Mouse (Mus musculus): Measurements from ENCODE around the gene Rpp25l. TPM values are rescaled to one million over a fixed set of nuclear protein-coding genes. Genes with fewer than 3 reads are reported as not detected.
"Not testable (repeated sequence)": the region's sequence is repeated elsewhere in the genome, so short reads cannot be mapped to it uniquely, and the experiment has no call there.

Gene Rpp25l
- total RNA-seq (2021): 10 to 100 TPM; 36.0 to 39.0 TPM
- long read RNA-seq, transcript Rpp25l-201 (2 exons, 856 nt): major isoform, 7 of 7 reads
- long read RNA-seq, partial matches to known transcripts: 0 of 7 reads
- long read RNA-seq, other reads (novel, unspliced or antisense): 0 of 7 reads

DNA sequence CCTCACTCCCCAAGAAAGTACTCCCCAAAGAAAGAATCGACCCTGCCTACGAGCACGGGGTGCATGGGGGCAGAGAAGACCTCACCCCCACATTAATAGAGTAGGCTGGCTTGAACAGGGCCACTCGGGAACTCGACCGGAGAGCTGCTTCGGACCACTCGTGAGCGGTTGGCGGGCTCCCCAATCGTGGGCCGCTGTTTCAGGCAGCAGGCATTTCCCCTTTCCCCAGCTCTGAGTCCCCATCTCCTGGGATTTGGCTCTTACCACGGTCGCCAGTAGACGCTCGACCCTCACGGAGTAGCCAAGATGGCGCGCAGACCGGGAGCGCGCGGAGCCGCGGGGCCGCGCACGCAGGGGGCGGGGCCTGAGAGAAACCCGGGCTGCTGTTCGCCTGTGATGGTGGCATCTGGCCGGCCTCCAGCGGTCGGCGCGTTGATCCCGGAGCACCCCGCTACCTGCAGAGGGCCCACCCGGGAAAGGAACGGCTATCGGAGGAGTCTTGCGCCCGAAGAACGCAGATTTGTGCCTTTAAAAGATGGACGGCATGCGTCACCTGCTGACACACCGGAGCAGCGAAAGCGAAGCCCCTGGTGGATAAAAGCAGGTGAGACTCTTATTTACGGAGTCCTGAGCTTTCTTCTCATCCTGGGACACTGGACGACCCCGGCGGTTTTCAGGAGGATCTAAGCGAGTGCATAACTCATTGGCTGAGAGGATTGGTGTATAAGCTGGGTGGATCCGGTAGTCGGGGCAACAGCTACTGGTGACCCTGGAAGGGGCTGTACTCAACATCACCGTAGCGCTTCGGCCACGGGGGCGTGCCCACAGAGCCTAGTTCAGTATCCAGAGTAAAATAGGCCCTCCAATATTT is at the start of gene Rpp25l:
Gene Rpp25l (minus strand): TSS at position 338 of the 871 bp plus-strand sequence.
- DNase-seq (ENCODE audit: low spot score in 2 of 2): peak; percentile 71 to 86

DNA sequence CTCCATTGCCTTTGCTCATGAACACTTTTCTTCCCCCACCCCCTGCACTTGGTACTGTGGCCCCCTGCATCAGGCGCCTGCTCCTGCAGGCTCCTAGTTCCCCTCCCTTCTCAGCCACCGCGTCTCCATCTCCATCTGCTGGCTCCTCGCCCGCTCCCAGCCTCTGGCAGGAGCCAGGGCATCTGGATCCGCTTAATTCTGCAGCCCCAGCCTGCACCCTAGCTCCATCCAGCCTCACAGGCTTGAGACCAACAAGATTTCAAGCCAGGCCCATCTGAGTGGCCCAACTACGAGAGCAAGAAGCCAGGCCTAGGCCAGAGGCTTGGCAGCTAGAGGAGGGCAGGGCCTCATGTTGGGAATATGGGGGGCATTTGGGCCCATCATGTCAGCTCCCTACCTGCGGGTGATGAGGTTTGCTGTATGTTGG is 49.4 kb upstream of the Rpp25l start:
- DNase-seq (ENCODE audit: low spot score in 2 of 2): not testable (repeated sequence)

DNA sequence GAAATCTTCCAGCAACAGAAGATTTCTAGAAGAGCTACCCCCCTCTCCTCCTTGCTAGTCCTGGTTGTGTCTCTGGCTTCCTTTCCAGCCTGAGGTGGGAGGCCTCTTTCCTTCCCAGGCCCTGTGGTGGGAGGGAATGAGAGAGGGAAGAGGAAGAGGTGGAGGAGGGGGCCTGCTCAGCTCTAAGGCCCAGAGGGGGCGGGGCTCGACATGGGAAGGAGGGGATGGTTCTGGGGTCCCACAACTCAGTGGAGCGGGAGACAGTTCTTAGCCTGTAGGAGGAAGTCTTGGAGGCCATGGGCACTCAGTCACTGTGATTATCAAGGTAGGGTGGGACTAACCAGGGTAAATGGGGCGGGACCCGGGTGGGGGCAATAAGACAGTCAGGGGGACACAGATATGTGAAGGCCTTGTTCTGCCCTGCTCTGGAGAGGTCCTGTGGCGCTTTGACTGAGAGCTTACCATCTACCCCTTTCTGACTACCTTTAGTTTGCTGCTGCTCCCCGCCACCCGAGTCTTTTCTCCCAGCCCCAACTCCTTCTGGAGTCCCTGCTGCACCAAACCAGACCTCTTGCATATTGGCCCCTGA is 48.9 kb upstream of the Rpp25l start:
- no peak for DNase-seq (ENCODE audit: low spot score in 2 of 2)

- no peak for DNase-seq (ENCODE audit: low spot score in 2 of 2)
Observed at GRCm38 (mm10) chr4:41761680-41762079, 48.3 kb upstream of the Rpp25l start.

DNA sequence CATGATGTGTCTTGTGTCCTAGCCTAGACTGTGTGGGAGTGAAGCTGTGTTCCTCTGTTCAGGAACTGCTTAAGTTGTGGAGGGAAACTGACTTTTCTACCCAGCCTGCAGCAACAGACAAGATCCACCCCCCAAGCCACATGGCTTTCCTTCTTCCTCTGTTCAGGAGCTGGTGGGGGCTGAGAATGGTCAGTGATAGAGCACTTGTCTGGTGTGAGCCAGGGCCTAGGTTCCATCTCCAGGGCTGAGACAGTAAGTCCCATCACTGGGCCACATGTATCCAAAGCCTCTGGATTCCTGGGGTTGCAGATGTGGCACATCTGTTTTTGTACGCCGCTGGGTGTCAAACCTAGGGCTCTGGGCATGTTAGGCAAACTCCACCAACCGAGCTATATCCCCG is 47.6 kb upstream of the Rpp25l start:
- no peak for DNase-seq (ENCODE audit: low spot score in 2 of 2)

DNA sequence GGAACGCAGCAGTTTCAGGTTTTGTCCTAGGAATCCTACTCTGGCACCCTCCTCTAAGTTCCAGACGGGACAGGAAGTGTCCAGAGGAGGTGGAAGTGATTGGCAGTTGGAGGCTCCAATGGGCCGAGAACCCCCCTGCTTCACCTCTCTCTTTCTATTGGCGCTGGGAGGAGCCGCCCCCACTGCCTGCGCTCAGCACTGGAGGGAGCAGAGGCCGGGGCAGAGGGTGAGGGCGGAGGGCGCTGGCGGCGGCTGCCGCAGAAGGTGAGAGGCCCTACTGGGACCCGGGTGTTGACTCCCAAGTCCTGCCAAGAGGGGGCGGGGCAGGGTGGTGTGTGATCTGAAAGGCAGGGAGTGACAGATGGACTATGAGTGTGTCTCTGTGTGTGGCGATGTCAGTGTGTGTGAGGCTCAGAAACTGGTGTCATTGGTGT is 47.0 kb upstream of the Rpp25l start:
- peak; percentile 59 to 74 for DNase-seq (ENCODE audit: low spot score in 2 of 2)

DNA sequence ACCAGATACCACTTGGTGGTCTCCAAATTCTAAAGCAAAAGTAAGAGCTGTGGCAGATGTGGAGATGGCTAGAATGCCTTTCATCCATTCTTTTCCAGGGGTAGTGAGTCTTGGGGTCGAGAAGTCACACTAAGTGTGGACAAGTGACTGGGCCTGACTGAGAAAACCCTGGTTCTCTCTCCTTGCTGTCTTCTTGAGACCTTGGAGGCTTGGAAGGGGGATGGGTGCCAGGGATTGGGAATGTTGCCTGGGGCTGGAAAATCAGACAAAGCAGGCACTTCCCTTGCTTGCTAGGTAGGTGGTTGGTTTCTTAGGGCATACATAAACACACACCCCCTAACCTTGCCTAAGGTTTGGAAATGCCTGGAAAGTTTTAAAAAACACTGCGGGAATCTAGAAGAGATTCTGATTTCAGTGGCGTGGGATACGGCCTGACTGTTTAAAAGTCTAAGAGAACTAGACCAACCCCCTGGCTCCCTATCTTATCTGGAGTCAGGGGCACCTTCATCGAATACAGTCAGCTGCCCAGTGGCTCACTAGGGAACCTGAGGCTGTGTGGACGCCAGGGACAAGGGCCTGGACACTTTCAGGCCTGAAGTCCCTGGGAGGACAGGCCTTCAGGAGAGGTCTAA is 46.4 kb upstream of the Rpp25l start:
- DNase-seq (ENCODE audit: low spot score in 2 of 2): no peak

DNA sequence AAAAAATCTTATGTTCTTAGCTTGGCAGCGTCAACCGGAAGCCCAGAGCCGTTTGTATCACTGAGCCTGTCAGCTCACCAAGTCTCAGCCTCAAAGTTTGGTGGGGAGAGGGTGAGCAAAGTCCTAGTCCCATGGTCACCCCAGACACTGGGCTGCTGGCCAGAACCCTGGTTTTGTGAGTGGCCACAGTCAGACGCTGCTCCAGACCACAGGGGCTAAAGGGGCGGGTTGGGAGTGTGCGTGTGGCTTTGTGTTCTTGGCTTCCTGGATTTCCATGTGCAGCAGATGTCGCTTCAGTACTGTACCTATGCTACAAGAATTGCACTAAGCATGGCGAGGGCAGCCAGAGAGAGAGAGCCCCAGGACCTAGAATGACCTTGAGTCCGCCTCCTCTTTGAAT is 45.9 kb upstream of the Rpp25l start:
- no peak for DNase-seq (ENCODE audit: low spot score in 2 of 2)

DNA sequence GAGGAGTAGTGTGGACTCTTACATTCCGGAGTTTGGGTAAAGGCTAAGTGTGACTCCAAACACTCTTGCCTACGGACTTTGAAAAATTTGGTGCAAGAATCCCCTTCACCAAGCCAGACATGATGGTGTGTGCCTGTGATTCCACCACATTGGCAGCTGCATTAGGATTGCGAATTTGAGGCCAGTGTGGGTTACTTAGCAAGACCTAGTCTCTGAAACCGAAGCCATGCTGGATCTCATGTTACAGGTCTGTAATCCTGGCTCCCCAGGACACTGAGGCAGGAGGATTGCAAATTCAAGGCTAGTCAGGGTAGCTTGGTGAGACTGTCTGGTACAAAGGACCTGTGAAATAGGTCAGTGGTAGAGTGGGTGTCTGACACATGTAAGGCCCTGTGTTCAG is 45.4 kb upstream of the Rpp25l start:
- DNase-seq (ENCODE audit: low spot score in 2 of 2): no peak

GRCm38 (mm10) chr4:41758021-41758420 is 44.7 kb upstream of the Rpp25l start:
- DNase-seq (ENCODE audit: low spot score in 2 of 2): no peak

DNA sequence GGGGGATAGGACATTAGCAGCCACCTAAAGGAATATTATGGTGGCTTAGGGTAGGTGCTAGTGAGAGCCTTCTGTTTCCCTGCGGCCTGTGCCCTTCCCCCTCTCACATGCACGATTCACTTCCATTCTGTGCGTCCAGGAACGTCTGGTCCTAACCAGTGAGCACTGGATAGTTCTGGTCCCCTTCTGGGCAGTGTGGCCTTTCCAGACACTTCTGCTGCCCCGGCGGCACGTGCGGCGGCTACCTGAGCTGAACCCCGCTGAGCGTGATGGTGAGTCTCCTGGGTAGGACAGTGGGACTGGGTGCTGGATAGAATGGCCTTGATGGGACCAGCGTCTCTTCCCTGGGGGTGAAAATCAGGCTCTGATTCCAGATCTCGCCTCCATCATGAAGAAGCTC is 44.0 kb upstream of the Rpp25l start:
- DNase-seq (ENCODE audit: low spot score in 2 of 2): no peak

GRCm38 (mm10) chr4:41756440-41756839 is 43.1 kb upstream of the Rpp25l start:
- DNase-seq (ENCODE audit: low spot score in 2 of 2): no peak

DNA sequence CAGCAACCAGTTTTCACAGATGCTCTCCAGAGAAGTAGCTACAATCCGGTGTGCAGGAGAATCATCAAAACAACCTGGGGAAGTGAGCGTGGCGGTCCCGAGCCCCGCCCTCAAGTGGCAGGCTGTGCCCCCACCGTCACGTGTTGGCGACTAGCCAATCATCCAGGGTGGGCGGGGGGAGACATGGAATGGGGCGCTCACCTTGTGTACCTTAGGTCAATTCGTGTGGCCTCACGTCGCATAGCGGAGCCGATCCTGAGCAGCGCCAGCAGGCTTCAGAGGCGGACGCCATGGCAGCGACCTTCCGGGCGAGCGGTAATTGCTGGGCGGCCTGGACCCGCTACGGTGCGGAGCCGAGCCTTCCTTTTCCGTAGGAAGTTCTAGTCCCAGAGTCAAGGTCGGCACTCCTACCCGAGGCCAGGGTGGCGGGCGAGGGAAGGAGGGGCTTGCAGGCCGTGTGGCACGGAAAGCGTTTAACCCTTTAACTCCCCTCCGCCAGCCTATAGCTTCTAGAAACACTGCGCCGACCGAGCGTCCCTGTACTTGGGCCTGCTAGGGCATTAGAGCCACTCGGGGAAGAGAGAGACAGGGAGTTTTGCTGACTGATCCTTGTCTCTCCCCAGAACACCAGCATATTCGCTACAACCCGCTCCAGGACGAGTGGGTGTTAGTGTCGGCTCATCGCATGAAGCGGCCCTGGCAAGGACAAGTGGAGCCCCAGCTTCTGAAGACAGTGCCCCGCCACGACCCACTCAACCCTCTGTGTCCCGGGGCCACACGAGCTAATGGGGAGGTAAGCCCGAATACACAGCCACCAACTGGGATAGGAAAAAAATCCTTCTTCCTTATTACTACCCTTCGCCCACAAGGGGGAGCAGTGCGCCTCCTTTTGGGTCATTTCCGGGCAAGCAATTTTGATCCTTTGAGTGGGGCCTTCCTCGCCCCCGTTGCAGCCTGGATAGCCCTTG is 42.3 kb upstream of the Rpp25l start, which contains the start of gene Sigmar1:
Gene Sigmar1 (minus strand): TSS at position 820 of the 968 bp plus-strand sequence.
- peak; percentile 70 to 87 for DNase-seq (ENCODE audit: low spot score in 2 of 2)

DNA sequence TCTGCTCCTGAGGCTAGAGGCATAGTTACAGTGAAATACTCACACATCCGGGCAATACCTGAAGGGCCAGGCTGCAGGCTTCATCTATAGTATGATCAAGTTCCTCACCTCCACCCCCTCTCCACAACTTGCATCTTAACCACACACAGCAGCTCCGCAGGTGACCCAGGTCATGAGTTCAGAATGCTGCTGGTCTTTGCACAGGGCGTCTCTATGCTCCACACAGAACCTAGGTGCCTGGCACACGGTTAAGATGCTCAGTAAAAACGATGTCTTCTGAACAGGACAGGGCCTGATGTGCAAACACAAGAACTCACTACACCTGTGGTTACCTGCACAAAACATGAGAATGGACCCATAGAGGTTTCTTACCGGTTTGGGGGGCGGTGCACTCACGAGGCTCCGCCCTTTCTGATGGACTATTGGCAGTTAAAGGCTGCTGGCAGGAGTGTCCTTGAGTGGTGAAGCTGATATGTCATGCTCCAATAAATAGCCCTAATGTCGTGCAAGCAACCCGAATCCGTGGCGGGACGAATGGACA is 41.5 kb upstream of the Rpp25l start, which contains the start of gene Galt:
Gene Galt (plus strand): TSS at position 432 of the 541 bp plus-strand sequence.
- DNase-seq (ENCODE audit: low spot score in 2 of 2): peak in 1 of 2 experiments; percentile 72

GRCm38 (mm10) chr4:41745021-41745420 is 31.7 kb upstream of the Rpp25l start:
- no peak for DNase-seq (ENCODE audit: low spot score in 2 of 2)

DNA sequence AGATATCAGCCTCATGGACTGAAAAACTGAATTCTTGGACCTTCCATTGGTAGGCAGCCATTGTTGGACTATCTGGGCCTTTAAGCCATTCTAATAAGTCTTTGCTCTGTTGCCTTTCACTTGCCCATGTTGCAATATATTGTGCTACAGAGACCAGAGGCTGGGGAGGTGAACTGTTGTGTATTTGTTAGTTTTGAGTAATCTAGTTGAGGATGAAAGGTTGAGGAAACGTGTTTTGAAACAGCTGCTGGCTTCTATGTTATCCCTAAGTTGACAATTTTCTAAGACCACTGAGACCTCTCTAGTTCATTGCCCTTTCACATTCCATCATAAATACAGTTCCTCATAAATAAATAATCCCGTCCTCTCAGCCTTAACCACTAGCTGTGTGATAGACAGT is 30.8 kb upstream of the Rpp25l start:
- no peak for DNase-seq (ENCODE audit: low spot score in 2 of 2)

- DNase-seq (ENCODE audit: low spot score in 2 of 2): peak; percentile 92 to 97
Observed at GRCm38 (mm10) chr4:41741158-41741560, 27.8 kb upstream of the Rpp25l start.

- peak in 1 of 2 experiments; percentile 83 for DNase-seq (ENCODE audit: low spot score in 2 of 2)
Observed at GRCm38 (mm10) chr4:41740380-41741157, 27.2 kb upstream of the Rpp25l start.

DNA sequence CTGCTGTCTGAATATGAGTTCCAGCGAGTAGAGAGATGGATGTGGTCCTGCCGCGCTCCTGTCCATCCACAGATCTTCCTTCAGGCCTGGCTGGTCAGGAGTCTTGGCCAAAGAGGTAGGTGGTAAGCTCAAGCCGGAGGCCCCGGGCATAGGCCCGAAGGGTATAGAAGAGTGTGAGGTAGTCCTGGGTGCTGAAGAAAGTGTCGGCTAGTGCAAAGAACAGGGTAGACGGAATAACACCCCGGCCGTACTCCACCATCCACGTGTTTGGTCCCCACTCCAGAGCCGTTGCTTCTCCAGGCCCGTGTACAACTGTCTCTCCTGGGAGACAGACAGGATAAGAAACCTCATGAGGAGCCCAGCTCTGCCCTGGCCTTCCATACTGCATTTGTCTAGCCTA is 25.9 kb upstream of the Rpp25l start:
- DNase-seq (ENCODE audit: low spot score in 2 of 2): no peak
